Mouse (Mus musculus): ENCODE measurements at regions not wholly inside any gene's neighbourhood (a gene's known extent, or its start where the extent isn't known, plus 50 kb on each side); places are given as distances from the start of the nearest gene placed in this dataset.

DNA sequence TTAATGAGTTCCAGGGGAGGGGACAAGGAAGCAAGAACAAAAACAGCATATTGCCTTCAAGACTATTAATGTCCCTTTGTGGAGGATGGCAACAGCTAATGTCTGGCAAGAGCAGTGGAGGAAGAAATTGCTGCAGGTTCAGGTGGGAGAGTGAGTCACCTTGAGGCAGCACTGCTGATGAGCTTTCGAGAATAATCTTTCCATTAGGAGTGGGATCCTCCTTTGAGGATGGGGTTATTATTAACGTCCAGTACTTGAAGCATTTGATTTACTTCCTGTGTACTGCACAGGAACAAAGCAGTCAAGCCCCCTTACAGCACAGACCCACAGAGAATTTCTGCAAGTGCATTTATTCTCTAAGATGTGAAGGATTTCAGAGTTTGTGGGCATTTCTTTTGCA lies 671.2 kb upstream of the Stxbp6 start:
- TF ChIP-seq POLR2A (IDR thresholded peaks at IDR 0.05; ENCODE audit: borderline replicate concordance, insufficient read depth, low read length) (no peak), CTCF (IDR thresholded peaks at IDR 0.05; ENCODE audit: borderline replicate concordance, insufficient read depth, low read depth, low read length) (no peak)
